Mouse (Mus musculus) hindbrain, embryonic 14.5 days (tissue): ENCODE measurements around the gene Elk4. TPM values are rescaled to one million over a fixed set of nuclear protein-coding genes. Genes with fewer than 3 reads are reported as not detected.
A peak's percentile ranks its signal among the peaks of the same experiment; 100 is the strongest.

Experiments used
- ATAC-seq: fragments of 200-750 bp; cut with Nextera tagmentation; 2 replicates; pipeline ENCODE4 v1.8.0; 2017; ENCODE audit warnings: moderate number of reproducible peaks, mild to moderate bottlenecking, moderate TSS enrichment, moderate library complexity; ENCODE audit not compliant: low FRiP score
- DNase-seq: peaks from one replicate; pipeline ENCODE4 v3.0.0-alpha.2; 2015; ENCODE audit warnings: low spot score
- H3K27ac ChIP-seq: fragments of 300-500 bp; sonication (generic); 2 replicates; pipeline ENCODE4 v1.5.1; 2014; ENCODE audit warnings: mild to moderate bottlenecking, moderate library complexity
- H3K27me3 ChIP-seq: fragments of 300-500 bp; sonication (generic); 2 replicates; pipeline ENCODE4 v1.6.1; 2014; ENCODE audit warnings: mild to moderate bottlenecking, low read length, mixed read lengths; ENCODE audit not compliant: control insufficient read depth, insufficient read depth
- H3K36me3 ChIP-seq: fragments of 300-500 bp; sonication (generic); replicated peaks from 2 replicates; pipeline ENCODE4 v1.6.1; 2014; ENCODE audit not compliant: control insufficient read depth, insufficient read depth
- H3K4me1 ChIP-seq: fragments of 300-500 bp; sonication (generic); replicated peaks from 2 replicates; pipeline ENCODE4 v1.6.1; 2014; ENCODE audit warnings: antibody characterized with exemption, low read length, mixed read lengths; ENCODE audit not compliant: control insufficient read depth, insufficient read depth
- H3K4me2 ChIP-seq: fragments of 300-500 bp; sonication (generic); replicated peaks from 2 replicates; pipeline ENCODE4 v1.6.1; 2014; ENCODE audit warnings: mild to moderate bottlenecking, moderate library complexity
- H3K4me3 ChIP-seq: fragments of 300-500 bp; sonication (generic); replicated peaks from 2 replicates; pipeline ENCODE4 v1.5.1; 2014; ENCODE audit warnings: mild to moderate bottlenecking, low read length
- H3K9ac ChIP-seq: fragments of 300-500 bp; sonication (generic); 2 replicates; pipeline ENCODE4 v1.6.1; 2014
- H3K9me3 ChIP-seq: fragments of 300-500 bp; sonication (generic); 2 replicates; pipeline ENCODE4 v1.6.1; 2016; ENCODE audit warnings: low read length; ENCODE audit not compliant: control insufficient read depth
- WGBS: fragments of 180-500 bp; shearing (Covaris S2); extraction: QIAGEN DNeasy Blood & Tissue Kit; methylation state at CpG from one replicate; pipeline ENCODE4 v1.1.7; 2014; 5-methylcytosine and 5-hydroxymethylcytosine counted together
- polyA plus RNA-seq: library from polyadenylated mRNA; unstranded; fragments of >200 nt; fragmentation: Nextera tagmentation; extraction: Ambion mirVana; gene quantifications from 2 replicates; pipeline ENCODE4 v1.2.1, GENCODE M21; 2014

Elk4 gene
- polyA plus RNA-seq, 1 experiment from 2014 or later, result 14.1 TPM

DNA sequence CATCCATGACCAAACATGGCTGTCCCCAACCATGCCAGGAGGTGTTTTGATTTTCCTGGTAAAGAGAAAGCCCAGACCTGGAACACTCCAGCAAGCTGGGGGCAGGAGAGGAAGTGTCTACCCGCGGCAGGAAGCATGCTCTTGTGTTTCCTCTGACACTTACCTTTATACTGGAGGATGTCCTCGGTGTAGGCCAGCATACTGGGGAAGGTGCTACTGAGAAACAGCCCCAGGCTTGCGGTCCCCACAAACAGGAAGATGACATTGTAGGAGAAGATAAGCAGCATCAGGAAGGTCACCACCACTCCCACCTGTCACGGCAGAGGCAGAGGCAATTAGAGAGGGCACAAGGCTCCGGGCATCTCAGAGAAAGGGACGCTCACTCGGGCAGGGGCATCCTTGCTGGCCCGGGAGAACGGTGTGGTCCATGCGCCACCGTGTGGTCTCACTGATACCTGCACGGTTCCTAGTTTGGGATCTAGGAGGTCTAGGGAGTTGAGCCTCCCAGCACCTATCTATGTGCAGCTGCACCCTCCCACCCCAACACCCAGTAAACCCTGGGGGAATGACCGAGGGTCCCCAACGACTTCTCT lies 38.8 kb downstream of the Elk4 start:
- 0 out of 2 replicates have a peak, but pooled peaks have one; percentile 46 for ATAC-seq
- 27% methylated on average over 15 of the region's 15 CpGs for WGBS
- Histone ChIP-seq H3K27ac (no peak overlapping the region), H3K4me3 (no peak overlapping the region), H3K4me1 (no peaks in the 10 kb centered on the region), H3K27me3 (no peaks in the 10 kb centered on the region), H3K36me3 (no peaks in the 10 kb centered on the region), H3K9ac (no peak overlapping the region), H3K9me3 (no peaks in the 10 kb centered on the region), H3K4me2 (no peak overlapping the region)
- peak; percentile 78 for DNase-seq

DNA sequence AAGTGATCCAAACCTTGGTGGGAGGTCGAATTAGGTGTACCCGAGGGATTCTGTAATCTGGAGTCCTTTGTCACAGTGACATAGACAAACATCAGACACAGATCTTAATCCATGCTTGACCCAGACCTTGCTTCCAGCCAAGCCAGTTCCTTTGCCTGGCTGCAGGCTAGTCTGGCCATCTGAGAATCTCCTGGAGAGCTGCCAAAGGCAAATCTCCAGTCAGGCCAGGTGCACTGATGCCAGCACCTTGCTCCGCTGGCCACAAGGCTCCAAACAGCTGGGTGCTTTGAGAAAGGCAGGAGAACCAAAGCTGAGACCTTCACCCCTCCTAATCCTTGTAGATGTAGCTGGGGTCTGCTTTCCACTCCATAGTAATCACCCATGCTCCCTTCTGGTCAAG lies 44.3 kb downstream of the Elk4 start:
- WGBS, result 82% methylated on average over 3 of the region's 3 CpGs
- no peak overlapping the region for H3K27ac ChIP-seq
- DNase-seq (no peak), ATAC-seq (no peak)
- H3K9ac ChIP-seq, result no peak overlapping the region
- no peak overlapping the region for H3K4me2 ChIP-seq
- no peak overlapping the region for H3K4me3 ChIP-seq
- no peaks in the 10 kb centered on the region for H3K36me3 ChIP-seq
- no peaks in the 10 kb centered on the region for H3K27me3 ChIP-seq
- no peaks in the 10 kb centered on the region for H3K9me3 ChIP-seq
- H3K4me1 ChIP-seq, result no peaks in the 10 kb centered on the region

DNA sequence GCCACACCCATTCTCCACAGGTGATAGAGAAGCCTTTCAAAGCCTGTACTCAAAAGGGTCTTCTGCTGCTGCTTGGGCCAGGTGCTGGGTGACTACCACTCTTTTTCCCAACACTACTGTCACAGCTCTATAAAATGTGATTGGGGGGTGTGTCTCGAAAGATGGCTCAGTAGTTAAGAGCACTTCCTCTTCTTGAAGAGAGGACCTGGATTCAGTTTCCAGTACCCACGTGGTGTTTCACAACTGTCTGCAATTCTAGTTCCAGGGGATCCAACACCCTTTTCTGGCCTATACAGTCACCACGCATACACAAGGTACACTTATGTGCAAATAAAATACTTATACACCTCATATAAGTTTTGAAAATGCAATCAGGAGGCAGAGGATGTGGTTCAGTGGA lies 47.0 kb downstream of the Elk4 start:
- Histone ChIP-seq H3K4me1 (no peaks in the 10 kb centered on the region), H3K27ac (no peak overlapping the region), H3K27me3 (no peaks in the 10 kb centered on the region), H3K4me2 (no peak overlapping the region), H3K4me3 (no peak overlapping the region), H3K9me3 (no peaks in the 10 kb centered on the region), H3K9ac (no peak overlapping the region), H3K36me3 (no peaks in the 10 kb centered on the region)
- no peak for DNase-seq
- ATAC-seq, result no peak
- 90% methylated on average over 3 of the region's 3 CpGs for WGBS

DNA sequence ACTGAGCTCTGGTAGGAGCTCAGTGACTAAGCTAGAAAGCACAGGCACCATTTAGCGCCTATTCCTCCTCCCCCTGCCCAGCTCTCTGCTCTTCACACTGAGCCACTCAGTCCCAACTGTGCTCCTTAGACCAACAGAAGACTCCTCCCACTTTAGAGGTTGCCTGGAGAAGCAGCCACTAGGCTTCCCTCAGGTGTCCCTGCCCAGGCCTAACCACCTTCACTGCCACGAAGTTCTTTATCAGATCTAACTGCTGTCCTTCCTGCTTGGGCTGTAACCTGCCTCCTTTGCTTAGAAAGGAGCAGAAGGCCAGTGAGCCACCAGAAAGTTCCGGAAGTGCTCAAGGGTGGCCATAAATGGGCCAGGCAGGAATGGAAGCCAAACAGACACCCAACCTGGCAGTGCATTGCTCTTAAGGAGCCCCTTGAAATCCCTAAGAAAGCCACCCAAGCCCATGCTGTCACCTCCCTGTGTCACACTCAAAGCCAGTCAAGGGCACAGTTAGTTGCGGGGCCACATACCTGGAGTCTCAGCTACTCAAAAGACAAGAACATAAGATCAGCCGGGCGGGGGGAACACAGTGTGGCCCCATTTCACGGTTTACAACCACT lies 47.8 kb downstream of the Elk4 start:
- no peaks in the 10 kb centered on the region for H3K36me3 ChIP-seq
- no peak overlapping the region for H3K4me2 ChIP-seq
- ATAC-seq, result no peak
- no peak for DNase-seq
- no peak overlapping the region for H3K27ac ChIP-seq
- no peak overlapping the region for H3K9ac ChIP-seq
- H3K4me1 ChIP-seq, result no peaks in the 10 kb centered on the region
- H3K27me3 ChIP-seq, result no peaks in the 10 kb centered on the region
- no peak overlapping the region for H3K4me3 ChIP-seq
- H3K9me3 ChIP-seq, result no peaks in the 10 kb centered on the region
- WGBS, result 89% methylated on average over 7 of the region's 7 CpGs

DNA sequence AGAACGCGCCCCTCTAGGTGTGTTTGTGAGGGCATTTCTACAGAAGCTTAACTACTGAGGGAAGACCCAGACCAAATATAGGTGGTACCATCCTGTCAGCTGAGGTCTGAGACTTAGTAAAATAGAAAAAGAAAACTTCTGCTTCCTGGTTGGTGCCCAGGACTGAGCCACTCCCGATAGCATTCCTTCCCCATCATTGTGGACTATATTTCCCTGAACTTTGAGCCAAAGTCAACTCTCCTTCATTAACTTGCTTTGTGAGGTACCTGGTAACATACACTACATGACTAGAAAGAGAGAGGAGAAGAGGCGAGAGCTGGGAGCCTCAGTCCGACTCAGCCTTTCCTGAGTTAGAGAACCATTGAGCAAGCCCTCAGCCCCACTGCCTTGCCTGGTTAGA lies 51.2 kb downstream of the Elk4 start:
- H3K9ac ChIP-seq, result no peak overlapping the region
- DNase-seq, result no peak
- no peaks in the 10 kb centered on the region for H3K9me3 ChIP-seq
- no peaks in the 10 kb centered on the region for H3K36me3 ChIP-seq
- no peaks in the 10 kb centered on the region for H3K27me3 ChIP-seq
- no peaks in the 10 kb centered on the region for H3K4me1 ChIP-seq
- no peak overlapping the region for H3K4me3 ChIP-seq
- H3K4me2 ChIP-seq, result no peak overlapping the region
- WGBS, result 91% methylated on average over 5 of the region's 5 CpGs
- ATAC-seq, result no peak
- no peak overlapping the region for H3K27ac ChIP-seq

DNA sequence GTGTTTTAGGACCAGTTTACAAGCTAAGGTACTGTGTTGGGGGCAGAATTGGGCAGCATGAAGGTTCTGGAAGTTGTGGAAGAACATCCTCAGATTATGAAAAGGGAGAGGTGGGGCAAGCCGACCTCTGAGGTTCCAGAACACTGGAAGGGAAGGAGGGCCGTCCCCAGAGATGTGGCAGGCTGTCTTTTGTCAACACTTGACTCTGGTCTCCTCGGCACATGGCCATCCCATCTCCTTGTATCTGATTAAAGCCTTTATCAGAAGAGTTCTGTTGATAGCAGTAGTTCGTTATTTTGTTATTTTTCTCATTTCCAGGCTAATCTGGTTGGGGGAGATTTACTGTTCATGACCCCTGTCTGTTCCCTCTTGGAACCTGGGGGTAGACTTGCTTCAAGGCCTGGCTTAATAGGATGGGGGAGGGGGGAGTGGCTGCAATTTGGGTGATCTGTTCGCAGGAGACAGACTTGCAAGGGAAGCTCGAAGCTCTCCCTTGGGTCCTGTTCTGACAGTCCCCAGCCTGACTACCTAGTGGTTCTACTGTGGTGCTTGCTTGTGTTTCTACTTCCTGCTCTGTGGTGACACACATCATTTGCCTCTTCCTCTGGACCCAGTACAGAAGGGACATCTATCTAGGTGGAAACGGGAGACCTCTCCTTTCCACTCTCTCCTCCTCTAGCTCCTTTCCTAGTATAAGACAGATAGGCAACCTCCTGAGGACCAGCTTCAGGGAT lies 52.8 kb downstream of the Elk4 start:
- no peaks in the 10 kb centered on the region for H3K27me3 ChIP-seq
- no peaks in the 10 kb centered on the region for H3K4me1 ChIP-seq
- H3K27ac ChIP-seq, result no peak overlapping the region
- H3K4me2 ChIP-seq, result no peak overlapping the region
- no peaks in the 10 kb centered on the region for H3K9me3 ChIP-seq
- no peak for DNase-seq
- no peak for ATAC-seq
- no peak overlapping the region for H3K9ac ChIP-seq
- no peak overlapping the region for H3K4me3 ChIP-seq
- WGBS, result 73% methylated on average over 7 of the region's 7 CpGs
- H3K36me3 ChIP-seq, result no peaks in the 10 kb centered on the region

DNA sequence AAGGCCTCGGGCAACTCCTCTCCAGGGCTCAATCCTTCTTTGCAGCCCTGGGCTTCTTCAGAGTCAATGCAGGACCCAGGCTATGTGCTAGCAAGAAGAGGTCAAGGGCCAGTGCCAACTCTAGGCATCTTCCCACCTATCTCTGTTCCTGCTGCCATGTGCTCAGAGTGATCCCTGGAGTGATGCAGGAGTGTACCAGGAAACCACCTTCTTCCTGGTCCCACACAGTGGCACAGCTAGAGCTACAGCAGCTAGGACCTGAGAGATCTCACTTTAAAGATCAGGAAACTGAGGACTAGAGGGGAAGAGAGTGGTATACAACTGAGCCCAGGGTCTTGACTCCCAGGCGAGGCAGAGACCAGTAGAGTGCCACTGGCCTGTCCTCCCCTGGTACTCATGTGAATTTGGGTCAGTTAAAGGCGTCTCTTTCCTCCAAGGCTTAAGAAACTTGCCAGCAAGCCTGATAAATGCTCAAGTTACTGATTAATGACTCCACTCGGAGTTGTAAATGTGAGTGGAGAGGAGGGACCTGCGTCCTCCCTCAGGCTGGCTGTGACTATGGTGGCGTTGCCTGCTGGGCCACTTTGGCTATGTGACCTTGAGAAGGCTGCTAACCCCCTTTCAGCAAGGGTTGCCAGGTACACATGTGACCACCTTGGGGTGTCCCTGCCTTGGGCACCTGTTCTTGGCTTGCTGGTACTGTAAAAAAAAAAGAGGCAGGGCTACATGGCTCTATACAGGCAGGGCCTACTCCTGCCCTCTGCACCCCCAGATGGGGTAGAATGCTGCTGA lies 54.5 kb downstream of the Elk4 start:
- no peak overlapping the region for H3K9ac ChIP-seq
- ATAC-seq (no peak), DNase-seq (no peak)
- H3K27me3 ChIP-seq, result peaks cover 9% of the 10 kb centered on the region
- peaks cover under 1% of the 10 kb centered on the region; the same call in 1 of the 2 replicates for H3K4me1 ChIP-seq
- WGBS, result 62% methylated on average over 6 of the region's 6 CpGs
- H3K9me3 ChIP-seq, result no peaks in the 10 kb centered on the region
- no peak overlapping the region for H3K4me2 ChIP-seq
- no peaks in the 10 kb centered on the region for H3K36me3 ChIP-seq
- no peak overlapping the region for H3K27ac ChIP-seq
- H3K4me3 ChIP-seq, result no peak overlapping the region

DNA sequence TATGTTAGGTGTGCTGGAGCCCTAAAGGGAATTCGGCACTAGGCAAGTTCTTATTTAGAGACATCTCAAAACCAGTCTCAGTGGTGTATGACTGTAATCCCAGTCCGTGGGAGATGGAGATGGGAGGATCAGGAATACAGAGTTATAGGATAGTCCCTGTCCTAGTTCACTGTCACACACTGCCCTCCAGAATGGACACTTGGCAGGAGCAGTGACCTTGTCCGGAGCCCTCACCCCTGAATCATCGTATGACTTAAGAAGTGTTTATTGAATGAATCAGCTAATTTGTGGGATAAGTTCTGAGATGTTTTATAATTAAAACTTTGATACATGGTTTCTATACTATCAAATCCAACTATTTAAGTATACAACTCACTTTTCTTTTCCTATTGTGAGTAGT lies 55.7 kb downstream of the Elk4 start:
- Histone ChIP-seq H3K4me2 (no peak overlapping the region), H3K27ac (no peak overlapping the region), H3K9me3 (no peaks in the 10 kb centered on the region), H3K4me1 (peaks cover 9% of the 10 kb centered on the region; the same call in 1 of the 2 replicates), H3K27me3 (peaks cover 18% of the 10 kb centered on the region), H3K9ac (no peak overlapping the region), H3K36me3 (no peaks in the 10 kb centered on the region), H3K4me3 (no peak overlapping the region)
- ATAC-seq (no peak), DNase-seq (no peak)
- 85% methylated on average over 4 of the region's 4 CpGs for WGBS

DNA sequence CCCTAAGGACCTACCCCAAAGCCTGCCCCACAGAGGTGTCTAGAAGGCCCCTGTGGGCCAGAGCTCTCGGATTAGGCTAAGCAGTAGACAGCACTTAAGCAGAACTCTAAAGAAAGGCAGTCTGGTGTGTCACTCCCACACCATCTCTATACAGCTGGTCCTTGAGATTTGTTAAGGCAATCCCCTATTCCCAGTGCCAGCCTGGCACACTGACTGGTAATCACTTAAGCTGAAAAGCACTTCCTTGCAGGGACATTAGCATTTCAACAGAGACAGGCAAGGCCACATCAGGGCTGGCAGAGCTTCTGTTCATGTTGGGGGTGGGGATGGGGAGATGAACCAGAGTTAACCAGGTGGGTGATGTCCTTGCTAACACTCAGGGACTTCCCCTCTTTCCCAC lies 57.6 kb downstream of the Elk4 start:
- Histone ChIP-seq H3K4me3 (no peak overlapping the region), H3K27me3 (peaks cover 37% of the 10 kb centered on the region), H3K27ac (no peak overlapping the region), H3K4me2 (no peak overlapping the region), H3K9ac (no peak overlapping the region), H3K36me3 (no peaks in the 10 kb centered on the region), H3K4me1 (peaks cover 10% of the 10 kb centered on the region; the same call in 1 of the 2 replicates), H3K9me3 (no peaks in the 10 kb centered on the region)
- WGBS, result 39% methylated on average over 1 of the region's 1 CpGs
- ATAC-seq, result no peak
- DNase-seq, result no peak
